Mouse (Mus musculus): Measurements from ENCODE around the gene Sqstm1.

DNA sequence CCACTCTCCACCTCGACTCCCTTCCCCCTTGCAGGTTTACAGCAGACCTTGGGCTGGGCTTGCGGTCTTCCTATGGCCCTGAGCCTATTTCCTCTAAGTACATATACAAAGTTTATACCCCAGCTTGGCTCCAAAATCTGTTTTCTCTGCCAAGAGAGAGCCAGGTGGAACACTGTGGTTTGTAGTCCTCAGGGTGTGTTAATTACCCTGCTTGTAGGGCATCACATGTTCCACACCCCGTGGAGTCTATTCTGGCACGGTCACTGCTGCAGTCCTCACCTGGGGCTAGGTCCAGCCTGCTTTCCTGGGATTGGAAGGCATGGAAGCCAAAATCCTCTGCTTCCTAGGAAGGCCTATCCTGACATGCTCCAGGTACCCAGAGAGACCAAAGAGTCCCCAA lies 17.1 kb upstream of the Sqstm1 start:
- TF ChIP-seq CTCF (IDR thresholded peaks at IDR 0.05; ENCODE audit: extremely low read depth, insufficient read length, insufficient replicate concordance, low read depth, low read length), result no peak
- no peak for TF ChIP-seq POLR2A (IDR thresholded peaks at IDR 0.05; ENCODE audit: low read depth, low read length)
